Mouse (Mus musculus): ENCODE data around the gene Tbc1d12.
"Not testable (repeated sequence)": the region's sequence is repeated elsewhere in the genome, so short reads cannot be mapped to it uniquely, and the experiment has no call there.

The Tbc1d12 gene

DNA sequence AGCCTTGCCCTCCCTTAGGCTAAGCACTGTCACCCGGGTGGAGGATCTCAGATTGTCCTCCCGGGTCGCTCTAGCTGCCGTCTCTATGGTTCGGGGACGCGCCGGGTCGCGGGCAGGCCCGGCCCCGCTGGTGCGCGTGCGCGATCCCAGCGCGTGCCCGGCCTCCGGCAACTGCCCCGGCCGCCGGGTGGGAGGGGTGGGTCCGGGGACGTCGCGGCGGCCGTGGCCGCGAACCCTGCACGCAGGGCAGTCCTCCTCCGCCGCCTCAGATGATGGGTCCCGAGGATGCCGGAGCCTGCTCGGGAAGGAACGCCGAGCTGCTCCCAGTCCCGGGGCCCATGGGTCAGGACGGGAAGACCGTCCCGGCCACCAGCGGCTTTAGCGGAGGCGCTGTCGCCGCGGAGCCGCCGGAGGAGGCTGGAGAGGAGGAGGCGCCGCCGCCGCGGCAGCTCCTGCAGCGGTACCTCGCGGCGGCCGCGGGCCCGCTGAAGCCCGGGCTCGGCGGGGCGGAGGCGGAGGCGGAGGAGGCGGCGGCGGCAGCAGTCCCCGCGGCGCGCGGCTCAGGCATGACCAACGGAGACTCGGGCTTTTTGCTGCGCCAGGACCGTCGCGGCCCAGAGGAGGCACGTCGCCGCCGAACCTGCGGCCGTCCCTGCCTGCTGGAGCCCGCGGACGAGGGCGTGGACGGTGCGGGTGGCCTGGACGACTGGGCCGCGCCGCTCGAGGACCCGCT, at the start of gene Tbc1d12:
TSS of gene Tbc1d12 (plus strand) at position 142 of the 733 bp plus-strand sequence.
- peak; percentile 88 to 90 for DNase-seq (ENCODE audit: low spot score in 2 of 2)

- no peak for DNase-seq (ENCODE audit: low spot score in 2 of 2)
Observed at GRCm38 (mm10) chr19:38787756-38788155, 48.6 kb upstream of the Tbc1d12 start.

DNA sequence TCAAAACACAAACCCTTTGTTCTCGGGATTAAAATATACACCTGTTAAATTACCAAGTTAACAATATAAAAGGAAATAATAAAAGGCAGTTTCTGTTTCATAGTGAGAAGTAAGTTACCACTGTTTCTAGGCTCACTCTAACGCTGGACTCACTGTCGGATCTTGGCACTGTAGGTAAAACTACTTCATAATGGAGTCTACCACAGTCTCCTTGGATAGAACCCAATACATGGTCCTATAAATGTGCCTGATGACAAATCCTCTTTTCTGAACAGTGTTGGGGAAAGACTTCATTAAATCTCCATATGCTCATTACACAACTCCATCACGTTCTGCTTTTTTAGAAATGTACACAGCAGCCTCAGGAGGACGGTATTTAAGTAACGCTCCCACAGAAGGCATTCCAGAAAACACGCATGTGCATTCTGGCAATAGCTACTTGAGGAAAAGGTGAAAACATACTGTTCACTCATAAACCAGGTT, 42.8 kb upstream of the Tbc1d12 start:
- DNase-seq (ENCODE audit: low spot score in 2 of 2) = no peak

DNA sequence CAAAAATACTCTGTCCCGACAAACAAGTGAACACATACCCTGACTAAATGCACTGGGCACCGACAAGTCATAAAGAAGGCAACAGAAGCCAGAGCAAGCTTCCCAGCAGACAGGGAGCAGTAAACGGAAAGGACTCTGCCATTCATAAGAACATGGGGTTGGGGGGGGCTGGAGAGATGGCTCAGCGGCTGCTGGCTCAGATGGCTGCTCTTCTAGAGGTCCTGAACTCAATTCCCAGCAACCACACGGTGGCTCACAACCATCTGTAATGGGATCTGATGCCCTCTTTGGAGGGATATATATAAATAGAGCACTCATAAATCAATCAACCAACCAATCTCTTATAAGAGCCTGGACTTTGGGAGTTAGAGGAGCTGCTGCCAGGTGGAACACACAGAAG, 39.8 kb upstream of the Tbc1d12 start:
- DNase-seq (ENCODE audit: low spot score in 2 of 2) = no peak

- DNase-seq (ENCODE audit: low spot score in 2 of 2) = no peak
Observed at GRCm38 (mm10) chr19:38798291-38798690, 38.1 kb upstream of the Tbc1d12 start.

DNA sequence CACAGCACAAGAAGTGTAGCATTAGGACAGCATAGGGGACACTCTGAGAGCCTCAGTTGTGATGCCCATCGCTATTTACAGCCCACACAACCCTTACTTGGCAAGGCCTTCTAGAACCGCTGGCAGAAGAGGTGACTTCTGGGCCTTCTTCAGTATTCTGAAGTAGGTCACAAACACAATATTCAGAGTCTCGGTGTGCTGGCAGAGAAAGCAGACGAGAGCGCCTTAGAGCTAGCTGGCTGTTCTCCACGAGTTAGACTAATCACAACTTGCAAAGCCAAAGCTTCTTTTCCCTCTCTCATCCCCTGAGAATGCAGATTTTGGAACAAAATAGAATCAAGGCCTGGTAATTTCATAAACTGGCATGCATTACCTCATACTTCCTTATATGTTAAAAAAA, 37.6 kb upstream of the Tbc1d12 start:
- DNase-seq (ENCODE audit: low spot score in 2 of 2) = no peak

DNA sequence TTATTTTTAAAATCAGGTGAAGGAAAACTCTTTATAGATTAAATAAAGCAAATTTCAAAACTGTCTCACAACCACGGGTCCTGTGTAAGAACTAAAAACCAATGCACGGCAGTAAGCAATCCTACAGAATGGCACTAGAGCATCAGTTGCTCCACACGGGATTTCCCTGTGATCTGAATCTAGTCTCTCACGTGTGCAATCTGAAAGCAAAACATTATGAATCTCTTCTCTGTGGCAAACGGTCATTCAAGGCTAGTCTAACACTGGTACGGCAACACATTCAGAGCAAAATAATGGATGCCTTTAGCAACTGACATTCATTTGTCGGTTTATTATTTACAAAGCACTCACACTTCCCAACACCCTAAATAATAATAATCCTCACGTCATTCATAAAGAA, 18.2 kb upstream of the Tbc1d12 start:
- DNase-seq (ENCODE audit: low spot score in 2 of 2) = no peak

DNA sequence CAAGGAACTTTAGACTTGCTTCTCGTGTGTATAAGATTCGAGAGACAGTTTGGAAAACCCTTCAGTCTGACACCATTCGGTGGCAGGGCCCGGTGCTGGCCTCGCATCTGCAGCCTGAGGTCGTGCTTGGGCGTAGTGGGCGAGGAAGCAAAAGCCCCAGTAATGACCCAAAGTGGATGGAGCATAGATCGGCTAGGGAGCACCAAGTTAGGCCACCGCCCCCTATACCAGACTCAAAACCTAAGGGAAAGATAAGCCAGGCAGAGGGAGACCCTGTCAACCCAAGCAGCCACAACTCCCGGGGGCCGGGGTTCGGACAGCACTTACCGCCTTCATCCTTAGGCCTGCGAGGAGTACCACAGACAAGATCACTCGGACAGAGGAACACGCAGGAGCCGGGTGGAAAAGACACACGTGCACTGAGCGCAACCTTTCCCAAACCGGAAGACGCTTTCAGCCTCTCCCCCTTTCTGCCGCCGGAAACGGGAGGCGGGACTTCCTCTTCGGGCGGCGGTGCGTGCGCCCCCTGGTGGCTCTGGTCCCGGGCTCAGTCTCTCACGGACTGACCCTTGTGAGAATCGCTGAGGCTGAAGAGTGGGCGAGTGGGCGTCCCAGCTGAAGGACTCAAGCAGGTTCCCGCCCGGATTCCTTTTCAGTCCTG, 17.5 kb upstream of the Tbc1d12 start, which contains the start of gene Noc3l:
TSS of gene Noc3l (minus strand) at position 472 of the 661 bp plus-strand sequence.
- peak; percentile 90 to 95 for DNase-seq (ENCODE audit: low spot score in 2 of 2)

GRCm38 (mm10) chr19:38819427-38819802, 17.0 kb upstream of the Tbc1d12 start:
- DNase-seq (ENCODE audit: low spot score in 2 of 2) = no peak

DNA sequence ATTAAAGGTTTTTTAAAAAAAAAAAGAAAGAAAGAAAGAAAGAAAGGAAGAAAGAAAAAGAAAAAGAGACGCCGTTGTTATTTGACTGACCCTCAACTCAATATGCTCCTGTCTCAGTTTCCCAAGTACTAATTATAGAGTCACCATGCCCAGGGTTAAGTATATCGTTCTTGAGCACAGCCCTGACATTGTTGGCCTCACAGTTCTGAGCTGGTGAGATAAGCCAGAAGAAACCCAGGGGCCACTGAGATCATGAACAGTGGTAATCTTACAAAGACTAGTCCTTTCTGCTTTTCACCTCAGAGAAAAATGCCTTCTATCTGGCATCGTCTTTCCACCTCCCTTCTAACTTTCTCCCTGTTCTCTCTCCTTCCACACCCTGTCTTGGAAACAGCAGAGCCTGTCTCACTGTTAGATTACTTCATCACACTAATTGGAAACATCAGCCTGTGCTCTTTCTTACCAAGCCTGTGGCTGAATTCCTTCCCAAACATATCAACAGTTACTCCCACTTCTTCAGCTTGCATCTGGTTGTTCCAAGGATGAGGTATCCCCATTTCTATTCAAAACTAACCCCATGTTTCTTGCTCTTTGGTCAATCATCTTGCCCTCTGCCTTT, 16.1 kb upstream of the Tbc1d12 start:
- DNase-seq (ENCODE audit: low spot score in 2 of 2) = no peak

- DNase-seq (ENCODE audit: low spot score in 2 of 2) = no peak
Observed at GRCm38 (mm10) chr19:38833224-38833623, 3.2 kb upstream of the Tbc1d12 start.

- no peak for DNase-seq (ENCODE audit: low spot score in 2 of 2)
Observed at GRCm38 (mm10) chr19:38836084-38836437, 318 bp upstream of the Tbc1d12 start.

DNA sequence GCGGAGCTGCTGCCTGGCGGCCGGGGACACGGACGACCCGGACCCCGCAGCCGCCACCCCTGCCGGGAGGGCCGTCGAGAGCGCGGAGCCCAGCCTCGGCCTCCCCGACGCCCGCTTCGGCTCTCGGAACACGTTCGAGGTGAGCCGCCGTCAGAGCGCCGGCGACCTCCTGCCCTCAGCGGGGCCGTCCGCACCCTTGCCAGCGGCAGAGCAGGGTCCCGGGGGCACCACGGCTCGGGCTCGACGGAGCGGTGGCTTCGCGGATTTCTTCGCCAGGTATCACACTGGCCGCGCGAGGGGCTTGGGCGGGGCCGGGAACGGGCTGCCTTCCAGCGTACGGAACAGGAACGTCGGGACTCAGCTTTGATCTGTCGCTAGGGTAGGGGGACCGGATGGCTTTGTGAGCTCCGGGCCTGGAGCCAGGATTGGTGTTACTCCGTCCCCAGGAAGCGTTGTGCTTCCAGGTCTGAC, 827 bp downstream of the Tbc1d12 start:
- DNase-seq (ENCODE audit: low spot score in 2 of 2) = peak; percentile 50 to 66

DNA sequence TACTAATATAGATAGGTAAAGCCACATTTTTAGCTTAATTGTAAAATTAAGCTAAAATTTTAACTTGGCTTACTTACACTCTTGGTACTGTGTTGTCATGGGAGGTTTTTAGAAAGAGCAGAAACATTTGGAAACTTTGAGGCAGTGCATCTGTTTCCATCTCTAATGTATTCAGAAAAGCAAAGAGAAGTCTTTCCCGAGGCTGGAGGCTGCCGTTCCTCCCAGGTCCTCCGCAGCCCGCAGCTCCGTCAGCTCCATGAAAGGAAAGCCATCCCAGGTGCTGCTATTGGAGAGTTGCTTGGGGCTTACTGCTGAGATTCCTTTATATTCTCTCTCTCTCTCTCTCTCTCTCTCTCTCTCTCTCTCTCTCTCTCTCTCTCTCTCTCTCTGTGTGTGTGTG, 8.4 kb downstream of the Tbc1d12 start:
- DNase-seq (ENCODE audit: low spot score in 2 of 2) = no peak

DNA sequence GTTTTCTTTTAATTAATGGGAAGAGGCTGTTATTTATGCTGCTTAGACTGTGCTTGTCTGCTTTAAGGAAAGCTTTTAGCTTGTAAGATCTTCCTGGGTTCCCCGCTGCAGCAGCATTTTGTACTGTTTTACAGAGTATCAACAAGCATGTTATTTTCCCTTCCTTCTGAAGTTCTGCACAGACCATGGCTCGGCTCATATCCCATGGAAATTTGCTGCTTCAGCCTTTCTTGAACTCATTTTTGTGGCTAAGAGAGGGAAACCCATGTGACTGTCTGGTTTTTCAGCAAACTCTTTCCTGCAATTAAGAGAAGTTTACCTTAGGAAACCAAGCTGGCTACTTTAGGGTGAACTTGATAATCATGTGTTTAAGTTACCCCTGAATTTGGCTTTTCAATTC, 10.0 kb downstream of the Tbc1d12 start:
- DNase-seq (ENCODE audit: low spot score in 2 of 2) = no peak

- DNase-seq (ENCODE audit: low spot score in 2 of 2) = no peak
Observed at GRCm38 (mm10) chr19:38858224-38858623, 21.8 kb downstream of the Tbc1d12 start.

GRCm38 (mm10) chr19:38862523-38862922, 26.1 kb downstream of the Tbc1d12 start:
- no peak for DNase-seq (ENCODE audit: low spot score in 2 of 2)

- not testable (repeated sequence) for DNase-seq (ENCODE audit: low spot score in 2 of 2)
Observed at GRCm38 (mm10) chr19:38874825-38875224, 38.4 kb downstream of the Tbc1d12 start.

GRCm38 (mm10) chr19:38880300-38880699, 43.9 kb downstream of the Tbc1d12 start:
- no peak for DNase-seq (ENCODE audit: low spot score in 2 of 2)

DNA sequence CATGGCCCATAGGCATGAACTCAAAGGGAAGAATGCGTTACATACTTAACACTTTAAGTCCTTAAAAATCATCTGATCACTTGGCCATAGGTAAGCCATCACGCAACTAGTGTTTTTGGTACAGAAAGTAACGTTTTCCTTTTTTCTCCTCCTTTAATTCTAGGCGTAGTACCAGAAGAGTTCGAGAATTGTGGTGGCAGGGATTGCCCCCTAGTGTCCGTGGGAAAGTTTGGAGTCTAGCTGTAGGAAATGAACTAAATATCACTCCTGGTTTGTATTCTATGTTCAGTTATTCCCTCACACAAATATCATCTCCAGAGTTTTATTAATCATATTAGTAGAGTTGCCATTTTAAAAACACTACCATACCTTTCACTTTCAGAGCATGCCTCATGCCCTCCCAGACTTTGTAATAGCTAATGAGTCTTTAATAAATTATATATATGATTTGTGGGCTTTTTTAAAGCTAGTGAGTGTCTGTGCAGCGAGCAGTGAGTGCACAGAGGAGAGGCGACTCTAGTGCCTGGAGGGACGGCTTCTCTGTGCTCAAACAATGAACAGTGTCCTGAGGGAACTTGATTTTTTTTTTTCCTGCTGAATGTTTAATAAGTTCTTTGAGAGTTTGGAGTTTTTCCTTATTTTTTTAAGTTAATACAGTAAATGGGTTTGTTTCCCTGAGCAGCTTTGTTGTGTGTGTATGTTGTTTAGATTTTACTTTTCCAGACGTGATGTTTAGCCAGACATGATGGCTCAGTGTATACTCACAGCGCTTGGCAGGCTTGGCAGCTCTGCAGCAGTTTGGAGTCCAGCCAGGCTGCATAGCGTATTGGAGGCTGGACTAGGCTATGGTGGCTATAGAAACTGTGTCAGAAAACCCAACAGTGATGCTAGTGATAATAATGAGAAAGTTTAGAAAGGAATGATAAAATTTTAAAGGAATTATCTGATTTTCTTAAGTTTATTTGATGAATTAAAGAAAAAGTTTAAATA, 65.1 kb downstream of the Tbc1d12 start:
- no peak for DNase-seq (ENCODE audit: low spot score in 2 of 2)

GRCm38 (mm10) chr19:38902501-38902900, 66.1 kb downstream of the Tbc1d12 start:
- DNase-seq (ENCODE audit: low spot score in 2 of 2) = no peak

All from urinary bladder, postnatal 4 days (tissue).